Mouse (Mus musculus): ENCODE data around the gene Synj2bp.

GRCm38 (mm10) chr12:81547163-81547562 lies 14.5 kb upstream of the Synj2bp start:
- TF ChIP-seq CTCF (IDR thresholded peaks at IDR 0.05 in 2 of 3, conservative IDR thresholded peaks at IDR 0.05 in 1 of 3; ENCODE audit: control insufficient read depth in 1 of 3, insufficient read depth in 1 of 3, low read depth in 2 of 3, low read length in 3 of 3, poor library complexity in 1 of 3, severe bottlenecking in 1 of 3) (no peak), GABPA (IDR thresholded peaks at IDR 0.05; ENCODE audit: low read depth, low read length) (no peak), JUND (IDR thresholded peaks at IDR 0.05; ENCODE audit: low read depth, low read length) (no peak), POLR2A (IDR thresholded peaks at IDR 0.05; ENCODE audit: control insufficient read depth in 1 of 2, insufficient read depth in 1 of 2, low read depth in 1 of 2, low read length in 2 of 2, poor library complexity in 1 of 2) (no peak), NELFE (IDR thresholded peaks at IDR 0.05; ENCODE audit: low read depth, low read length) (no peak), TAL1 (IDR thresholded peaks at IDR 0.05; ENCODE audit: low read length) (peak; percentile 26; the same call in 1 of the 2 replicates), BHLHE40 (IDR thresholded peaks at IDR 0.05; ENCODE audit: borderline replicate concordance, low read depth, low read length) (no peak), TCF12 (IDR thresholded peaks at IDR 0.05; ENCODE audit: low read depth, low read length) (no peak)

Data from MEL (cell line).